Mouse (Mus musculus) forebrain, postnatal 0 days (tissue): Measurements from ENCODE around the gene Igsf11. TPM values are rescaled to one million over a fixed set of nuclear protein-coding genes. Genes with fewer than 3 reads are reported as not detected.

ENCODE experiments used
- ATAC-seq: fragments of 200-750 bp; cut with Nextera tagmentation; 2 replicates; pipeline ENCODE4 v1.8.0; 2017; ENCODE audit warnings: mild to moderate bottlenecking, moderate library complexity
- DNase-seq: peaks from one replicate; pipeline ENCODE4 v3.0.0-alpha.2; 2015
- H3K27ac ChIP-seq: fragments of 300-500 bp; sonication (generic); 2 replicates; pipeline ENCODE4 v1.5.1; 2014; ENCODE audit warnings: low read depth, mild to moderate bottlenecking, antibody characterized with exemption, low read length, moderate library complexity, mixed read lengths
- H3K27me3 ChIP-seq: fragments of 300-500 bp; sonication (generic); 2 replicates; pipeline ENCODE4 v1.6.1; 2014; ENCODE audit warnings: mild to moderate bottlenecking, low read length, mixed read lengths; ENCODE audit not compliant: insufficient read depth
- H3K36me3 ChIP-seq: fragments of 300-500 bp; sonication (generic); 2 replicates; pipeline ENCODE4 v1.6.1; 2014; ENCODE audit warnings: mild to moderate bottlenecking, moderate library complexity; ENCODE audit not compliant: insufficient read depth
- H3K4me1 ChIP-seq: fragments of 300-500 bp; sonication (generic); 2 replicates; pipeline ENCODE4 v1.6.1; 2014; ENCODE audit warnings: antibody characterized with exemption; ENCODE audit not compliant: insufficient read depth
- H3K4me2 ChIP-seq: fragments of 300-500 bp; sonication (generic); 2 replicates; pipeline ENCODE4 v1.6.1; 2014; ENCODE audit warnings: low read depth, mild to moderate bottlenecking, moderate library complexity
- H3K4me3 ChIP-seq: fragments of 300-500 bp; sonication (generic); 2 replicates; pipeline ENCODE4 v1.5.1; 2014; ENCODE audit warnings: low read depth, low read length, mixed read lengths
- H3K9ac ChIP-seq: fragments of 300-500 bp; sonication (generic); 2 replicates; pipeline ENCODE4 v1.6.1; 2014; ENCODE audit warnings: mild to moderate bottlenecking
- H3K9me3 ChIP-seq: fragments of 300-500 bp; sonication (generic); 2 replicates; pipeline ENCODE4 v1.6.1; 2016; ENCODE audit warnings: low read length
- CTCF ChIP-seq: sonication (generic); IDR thresholded peaks from 2 replicates; pipeline ENCODE4 v1.5.1; 2016; ENCODE audit warnings: antibody characterized with exemption, control low read depth, low read depth
- WGBS: fragments of 180-500 bp; shearing (Covaris S2); extraction: QIAGEN DNeasy Blood & Tissue Kit; methylation state at CpG from one replicate; pipeline ENCODE4 v1.1.7; 2014; 5-methylcytosine and 5-hydroxymethylcytosine counted together
- polyA plus RNA-seq: library from polyadenylated mRNA; unstranded; fragments of >200 nt; fragmentation: Nextera tagmentation; extraction: Ambion mirVana; gene quantifications from 2 replicates; pipeline ENCODE4 v1.2.1, GENCODE M21; 2015
- total RNA-seq: library from RNA; depleted of rRNA; stranded (reverse); fragments of >200 nt; gene quantifications from 2 replicates; pipeline ENCODE4 v1.2.3, GENCODE M21; 2014; rRNA removed

The Igsf11 gene
- total and polyA plus RNA-seq, 2 experiments from 2014 or later, result 2.6 to 12.2 TPM

GRCm38 (mm10) chr16:39071431-39071830 is 179.0 kb downstream of the Igsf11 start:
- Histone ChIP-seq H3K9me3 (no peaks in the 10 kb centered on the region), H3K4me3 (no peak overlapping the region), H3K4me1 (no peaks in the 10 kb centered on the region), H3K9ac (no peak overlapping the region), H3K36me3 (no peaks in the 10 kb centered on the region), H3K27ac (no peak overlapping the region), H3K27me3 (no peaks in the 10 kb centered on the region), H3K4me2 (no peak overlapping the region)
- ATAC-seq (no peak), DNase-seq (no peak)
- 31% methylated on average over 3 of the region's 3 CpGs for WGBS
- no peak for TF ChIP-seq CTCF

Other genes starting within 250 kb of the Igsf11 start
- gene Arhgap31, start 179.4 kb upstream of the Igsf11 start, total RNA-seq, result 7.7 and 9.6 TPM in 2 replicates
- 1.8 and 2.4 TPM in 2 replicates for gene Arhgap31, start 179.4 kb upstream of the Igsf11 start, polyA plus RNA-seq
- 25.0 and 32.9 TPM in 2 replicates for gene B4galt4, start 150.4 kb upstream of the Igsf11 start, total RNA-seq
- 26.6 and 27.3 TPM in 2 replicates for gene B4galt4, start 150.4 kb upstream of the Igsf11 start, polyA plus RNA-seq
- gene Upk1b, start 92.3 kb upstream of the Igsf11 start, total RNA-seq, result 0.15 and 1.3 TPM in 2 replicates
- gene Upk1b, start 92.3 kb upstream of the Igsf11 start, polyA plus RNA-seq, result 0.57 and 0.62 TPM in 2 replicates
- gene 4930435E12Rik, start 63.9 kb upstream of the Igsf11 start, total RNA-seq, result not detected in 2 replicates
- not detected in 2 replicates for gene 4930435E12Rik, start 63.9 kb upstream of the Igsf11 start, polyA plus RNA-seq